Mouse (Mus musculus) neural tube, embryonic 12.5 days (tissue): ENCODE results near the gene Rbm42. TPM values are rescaled to one million over a fixed set of nuclear protein-coding genes. Genes with fewer than 3 reads are reported as not detected.
A peak's percentile ranks its signal among the peaks of the same experiment; 100 is the strongest.

Experiments used
- ATAC-seq: fragments of 200-750 bp; cut with Nextera tagmentation; 2 replicates; pipeline ENCODE4 v1.8.0; 2017; ENCODE audit warnings: low read depth, mild to moderate bottlenecking, moderate TSS enrichment, moderate library complexity; ENCODE audit not compliant: low FRiP score
- H3K27ac ChIP-seq: fragments of 300-500 bp; sonication (generic); 2 replicates; pipeline ENCODE4 v1.5.1; 2016
- H3K27me3 ChIP-seq: fragments of 300-500 bp; sonication (generic); replicated peaks from 2 replicates; pipeline ENCODE4 v1.6.1; 2016; ENCODE audit warnings: mild to moderate bottlenecking
- H3K36me3 ChIP-seq: fragments of 300-500 bp; sonication (generic); 2 replicates; pipeline ENCODE4 v1.6.1; 2016; ENCODE audit warnings: mild to moderate bottlenecking
- H3K4me1 ChIP-seq: fragments of 300-500 bp; sonication (generic); 2 replicates; pipeline ENCODE4 v1.6.1; 2016
- H3K4me2 ChIP-seq: fragments of 300-500 bp; sonication (generic); replicated peaks from 2 replicates; pipeline ENCODE4 v1.6.1; 2016; ENCODE audit warnings: mild to moderate bottlenecking
- H3K4me3 ChIP-seq: fragments of 300-500 bp; sonication (generic); 2 replicates; pipeline ENCODE4 v1.5.1; 2016
- H3K9ac ChIP-seq: fragments of 300-500 bp; sonication (generic); 2 replicates; pipeline ENCODE4 v1.6.1; 2016; ENCODE audit warnings: mild to moderate bottlenecking
- H3K9me3 ChIP-seq: fragments of 300-500 bp; sonication (generic); 2 replicates; pipeline ENCODE4 v1.6.1; 2016; ENCODE audit warnings: mild to moderate bottlenecking
- WGBS: fragments of 180-500 bp; shearing (Covaris S2); methylation state at CpG from one replicate; pipeline ENCODE4 v1.1.7; 2016; 5-methylcytosine and 5-hydroxymethylcytosine counted together
- polyA plus RNA-seq: library from polyadenylated mRNA; unstranded; fragments of >200 nt; fragmentation: Nextera tagmentation; extraction: Ambion mirVana; gene quantifications from 2 replicates; pipeline ENCODE4 v1.2.1, GENCODE M21; 2016

The Rbm42 gene
- polyA plus RNA-seq, 1 experiment from 2014 or later, result 167 TPM

DNA sequence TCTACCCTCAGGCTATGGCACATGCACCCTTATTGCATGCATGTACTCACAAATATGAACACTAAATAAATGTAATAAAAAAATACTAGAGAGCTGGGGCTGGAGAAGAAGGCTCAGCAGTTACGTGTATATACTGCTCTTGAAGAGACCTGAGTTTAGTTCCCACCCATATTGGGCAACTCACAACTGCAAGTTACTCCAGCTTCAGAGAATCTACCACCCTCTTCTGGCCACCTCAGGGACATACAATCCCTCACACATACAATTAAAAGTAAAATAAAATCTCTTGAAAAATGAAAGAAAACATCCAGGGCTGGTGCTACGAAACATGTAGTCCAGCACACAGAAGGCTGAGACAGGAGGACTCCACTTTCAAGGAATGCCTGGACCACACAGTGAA, 35.7 kb downstream of the Rbm42 start:
- Histone ChIP-seq H3K9ac (no peak overlapping the region), H3K4me2 (no peak overlapping the region), H3K4me3 (no peak overlapping the region), H3K4me1 (peaks cover 6% of the 10 kb centered on the region; the same call in 1 of the 2 replicates), H3K36me3 (peaks cover 44% of the 10 kb centered on the region), H3K9me3 (no peaks in the 10 kb centered on the region), H3K27me3 (no peaks in the 10 kb centered on the region), H3K27ac (no peak overlapping the region)
- WGBS, result 81% methylated on average over 2 of the region's 2 CpGs
- no peak for ATAC-seq

DNA sequence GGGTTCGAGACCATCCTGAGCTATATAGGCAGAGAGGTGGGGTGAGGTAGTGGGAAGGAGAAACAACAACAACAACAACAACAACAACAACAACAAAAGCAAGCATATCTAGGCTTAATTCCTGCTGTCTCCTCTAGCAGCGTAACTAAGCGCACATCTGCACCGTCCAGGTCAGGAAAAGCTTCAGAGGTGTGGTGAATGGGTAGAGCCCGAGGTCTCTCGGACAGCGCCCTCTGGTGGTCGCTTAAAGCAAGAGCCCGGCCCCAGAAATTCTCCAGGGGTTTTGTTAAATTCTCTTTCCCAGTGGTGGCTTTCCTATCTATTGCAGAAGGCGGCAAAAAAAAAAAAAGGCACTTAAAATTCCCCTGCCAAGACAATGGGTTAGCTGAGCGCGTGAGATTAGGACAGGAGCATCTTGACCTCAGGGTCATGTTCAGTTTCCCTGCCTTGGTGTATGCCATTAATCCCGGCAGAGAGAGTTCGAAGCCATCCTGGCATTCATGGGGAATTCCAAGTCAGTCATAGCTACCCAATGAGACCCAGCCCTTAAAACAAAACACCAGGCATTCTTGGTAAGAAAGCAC, 36.5 kb downstream of the Rbm42 start:
- WGBS, result 26% methylated on average over 14 of the region's 14 CpGs
- H3K36me3 ChIP-seq, result peaks cover 35% of the 10 kb centered on the region
- no peak for ATAC-seq

DNA sequence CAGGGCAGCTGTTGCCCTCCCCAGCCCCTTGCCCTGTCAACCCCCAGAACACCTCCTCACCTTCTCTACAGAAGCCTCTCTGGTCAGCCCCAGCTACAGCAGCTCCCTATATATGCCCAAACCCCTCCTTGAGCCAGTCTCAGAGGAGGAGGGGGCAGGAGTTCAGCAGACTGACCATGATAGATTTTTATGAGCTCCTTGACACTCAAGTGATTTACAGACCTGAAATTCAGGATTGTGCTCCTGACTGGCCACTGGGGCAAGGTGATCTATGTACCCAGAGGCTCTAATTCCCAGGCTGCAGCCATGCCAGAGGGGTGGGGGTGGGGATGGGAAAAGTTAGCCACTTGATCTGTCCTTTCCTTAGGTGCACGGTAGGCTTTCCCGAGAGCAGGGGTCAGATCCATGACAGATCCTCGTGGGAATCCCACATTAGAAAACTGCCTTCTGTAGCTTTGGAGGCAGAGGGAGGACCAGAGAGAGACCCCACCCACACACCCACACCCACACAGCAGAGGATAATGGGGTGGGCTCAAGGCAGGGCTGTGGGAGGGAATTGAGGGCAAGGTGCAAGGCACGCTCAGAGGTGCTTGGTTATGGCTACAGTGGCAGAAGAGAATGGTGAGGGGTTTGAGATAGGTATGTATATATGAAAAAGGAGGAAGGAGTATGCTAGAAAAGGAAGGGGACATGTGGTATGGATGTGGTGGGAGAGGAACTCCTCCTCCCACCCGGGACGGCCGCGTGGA, 37.3 kb downstream of the Rbm42 start, which contains the start of gene Upk1a:
TSS of gene Upk1a (minus strand) at position 194 of the 749 bp plus-strand sequence.
- Histone ChIP-seq H3K27ac (no peak within 1 kb of the TSS), H3K4me3 (no peak within 1 kb of the TSS), H3K4me2 (no peak within 1 kb of the TSS), H3K36me3 (peaks cover 29% of the 10 kb centered on the region), H3K9me3 (no peaks in the 10 kb centered on the region), H3K27me3 (no peaks in the 10 kb centered on the region), H3K4me1 (peaks cover 6% of the 10 kb centered on the region; the same call in 1 of the 2 replicates), H3K9ac (no peak within 1 kb of the TSS)
- ATAC-seq, result no peak
- 67% methylated on average over 8 of the region's 8 CpGs for WGBS

More for the DNA sequence above, 36.5 kb downstream of the Rbm42 start:
- peaks cover 6% of the 10 kb centered on the region; the same call in 1 of the 2 replicates for H3K4me1 ChIP-seq
- H3K9me3 ChIP-seq, result no peaks in the 10 kb centered on the region
- no peaks in the 10 kb centered on the region for H3K27me3 ChIP-seq
- no peak overlapping the region for H3K4me2 ChIP-seq
- no peak overlapping the region for H3K9ac ChIP-seq
- H3K4me3 ChIP-seq, result no peak overlapping the region
- no peak overlapping the region for H3K27ac ChIP-seq

DNA sequence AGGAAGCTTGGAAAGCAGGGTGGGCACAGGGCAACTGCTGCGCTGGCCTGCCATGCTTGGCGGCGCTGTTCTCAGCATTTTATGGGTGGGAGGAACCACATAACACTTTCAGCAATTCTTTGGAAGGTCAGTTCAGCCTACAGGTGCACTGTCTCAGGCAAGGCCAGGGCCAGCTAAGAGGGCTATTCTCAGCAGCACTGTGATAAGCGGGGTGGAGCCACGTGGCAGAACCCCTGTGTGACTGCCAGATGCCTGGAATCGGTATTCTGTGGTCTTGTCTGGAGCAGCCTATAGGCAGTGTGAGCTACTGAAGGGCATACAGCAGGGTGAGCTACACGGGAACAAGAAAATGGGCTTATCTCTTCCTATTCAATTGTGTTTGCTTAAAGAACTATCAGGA, 40.1 kb downstream of the Rbm42 start:
- H3K27ac ChIP-seq, result no peak overlapping the region
- no peaks in the 10 kb centered on the region for H3K9me3 ChIP-seq
- no peak overlapping the region for H3K4me3 ChIP-seq
- 63% methylated on average over 7 of the region's 7 CpGs for WGBS
- H3K36me3 ChIP-seq, result peaks cover 2% of the 10 kb centered on the region; the same call in 1 of the 2 replicates
- ATAC-seq, result no peak
- H3K27me3 ChIP-seq, result no peaks in the 10 kb centered on the region
- no peak overlapping the region for H3K9ac ChIP-seq
- no peak overlapping the region for H3K4me2 ChIP-seq
- H3K4me1 ChIP-seq, result peaks cover 6% of the 10 kb centered on the region; the same call in 1 of the 2 replicates

DNA sequence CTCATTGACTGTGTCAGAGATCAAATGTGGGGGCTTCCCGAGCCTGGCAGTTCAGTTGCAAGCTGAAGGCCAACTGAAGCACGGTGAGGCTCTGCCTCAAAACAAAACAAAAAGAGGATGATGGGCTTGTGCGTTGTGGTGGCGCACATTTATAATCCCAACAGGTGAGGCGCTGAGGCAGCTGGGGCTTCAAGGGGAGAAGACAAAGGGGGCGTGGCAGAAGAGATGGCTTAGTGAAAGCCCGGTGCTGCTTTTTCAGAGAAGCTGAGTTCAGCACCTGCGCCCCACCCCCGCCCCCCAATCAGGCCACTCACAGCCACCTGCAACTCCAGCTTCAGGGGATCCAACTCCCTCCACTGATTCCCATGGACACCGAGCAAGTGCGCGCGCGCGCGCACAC, 41.6 kb downstream of the Rbm42 start:
- Histone ChIP-seq H3K36me3 (no peaks in the 10 kb centered on the region), H3K4me1 (peaks cover 6% of the 10 kb centered on the region; the same call in 1 of the 2 replicates), H3K4me3 (no peak overlapping the region), H3K4me2 (no peak overlapping the region), H3K9ac (no peak overlapping the region), H3K27ac (no peak overlapping the region), H3K9me3 (no peaks in the 10 kb centered on the region), H3K27me3 (no peaks in the 10 kb centered on the region)
- 61% methylated on average over 14 of the region's 16 CpGs for WGBS
- no peak for ATAC-seq

DNA sequence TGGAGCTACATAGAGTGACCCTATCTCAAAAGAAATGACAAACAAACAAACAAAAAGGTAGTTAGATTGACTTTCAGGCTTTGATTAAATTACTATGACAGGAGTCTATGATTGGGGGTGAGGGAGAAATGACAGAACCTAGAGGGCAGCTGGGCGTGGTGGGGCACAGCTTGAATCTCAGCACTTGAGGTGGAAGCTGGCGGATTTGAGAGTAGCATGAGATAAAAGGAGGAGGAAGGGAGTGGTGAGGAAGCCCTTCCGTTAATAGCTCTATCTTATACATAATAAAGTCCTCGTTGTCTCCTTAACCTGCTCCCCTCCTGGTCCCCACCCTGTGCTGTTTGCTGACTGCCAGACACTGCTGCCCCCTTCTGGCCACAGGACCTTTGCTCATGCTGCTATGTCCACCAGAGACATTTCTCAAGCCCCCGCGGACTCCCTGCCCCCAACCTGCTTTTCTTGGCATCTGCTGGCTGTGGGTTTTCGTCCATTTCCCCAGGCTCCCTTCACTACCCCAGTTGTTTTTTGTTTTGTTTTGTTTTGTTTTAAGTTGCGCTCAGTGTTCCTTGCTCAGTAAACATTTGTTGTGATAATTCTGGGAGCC, 42.3 kb downstream of the Rbm42 start:
- Histone ChIP-seq H3K27me3 (no peaks in the 10 kb centered on the region), H3K9me3 (no peaks in the 10 kb centered on the region), H3K36me3 (no peaks in the 10 kb centered on the region), H3K4me3 (no peak overlapping the region), H3K27ac (no peak overlapping the region), H3K4me2 (no peak overlapping the region), H3K4me1 (peaks cover 5% of the 10 kb centered on the region; the same call in 1 of the 2 replicates), H3K9ac (no peak overlapping the region)
- no peak for ATAC-seq
- 35% methylated on average over 8 of the region's 8 CpGs for WGBS

DNA sequence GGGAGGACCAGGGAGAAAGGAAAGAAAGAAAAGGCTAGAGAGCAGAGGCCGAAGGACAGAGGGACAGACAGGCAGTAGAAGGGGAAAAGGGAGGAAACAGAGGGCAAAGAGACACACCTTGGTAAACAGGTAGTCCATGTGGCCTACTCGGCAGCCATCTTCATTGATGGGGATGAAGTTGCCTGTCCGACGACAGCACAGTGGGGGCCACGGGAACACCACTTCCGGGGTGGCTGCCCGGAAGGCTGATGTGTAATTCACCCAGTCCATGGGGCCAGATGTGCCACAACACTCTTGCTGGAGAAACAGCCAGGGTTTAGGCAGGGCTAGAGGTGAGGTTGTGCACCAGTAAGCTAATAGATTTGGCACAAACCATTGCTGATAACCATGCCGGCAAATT, 45.2 kb downstream of the Rbm42 start:
- Histone ChIP-seq H3K9me3 (no peaks in the 10 kb centered on the region), H3K9ac (no peak overlapping the region), H3K4me3 (no peak overlapping the region), H3K27me3 (no peaks in the 10 kb centered on the region), H3K4me2 (no peak overlapping the region), H3K36me3 (no peaks in the 10 kb centered on the region), H3K4me1 (peaks cover 6% of the 10 kb centered on the region; the same call in 1 of the 2 replicates), H3K27ac (no peak overlapping the region)
- ATAC-seq, result no peak
- WGBS, result 86% methylated on average over 8 of the region's 8 CpGs

DNA sequence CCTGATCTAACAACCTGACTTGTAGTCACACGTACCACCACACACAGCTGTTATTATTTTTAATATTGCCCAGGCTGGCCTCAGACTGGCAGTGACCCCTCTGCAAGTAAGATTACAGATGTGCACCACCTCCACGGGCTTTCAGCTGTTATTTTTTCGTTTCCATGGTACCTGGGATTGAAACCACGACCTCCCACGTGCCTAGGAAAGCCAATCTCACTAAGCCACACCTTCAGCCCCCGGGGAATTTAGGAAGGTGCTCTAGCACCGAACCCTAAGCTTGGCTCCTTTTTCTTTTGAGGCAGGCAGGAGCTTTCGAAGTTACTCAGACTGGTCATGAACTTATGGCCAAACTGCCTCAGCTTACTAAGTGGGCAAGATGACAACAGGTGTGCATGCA, 45.7 kb downstream of the Rbm42 start:
- Histone ChIP-seq H3K27me3 (no peaks in the 10 kb centered on the region), H3K36me3 (no peaks in the 10 kb centered on the region), H3K4me2 (no peak overlapping the region), H3K4me3 (no peak overlapping the region), H3K27ac (no peak overlapping the region), H3K9me3 (no peaks in the 10 kb centered on the region), H3K9ac (no peak overlapping the region), H3K4me1 (peaks cover 6% of the 10 kb centered on the region; the same call in 1 of the 2 replicates)
- no peak for ATAC-seq
- WGBS, result 72% methylated on average over 8 of the region's 8 CpGs

DNA sequence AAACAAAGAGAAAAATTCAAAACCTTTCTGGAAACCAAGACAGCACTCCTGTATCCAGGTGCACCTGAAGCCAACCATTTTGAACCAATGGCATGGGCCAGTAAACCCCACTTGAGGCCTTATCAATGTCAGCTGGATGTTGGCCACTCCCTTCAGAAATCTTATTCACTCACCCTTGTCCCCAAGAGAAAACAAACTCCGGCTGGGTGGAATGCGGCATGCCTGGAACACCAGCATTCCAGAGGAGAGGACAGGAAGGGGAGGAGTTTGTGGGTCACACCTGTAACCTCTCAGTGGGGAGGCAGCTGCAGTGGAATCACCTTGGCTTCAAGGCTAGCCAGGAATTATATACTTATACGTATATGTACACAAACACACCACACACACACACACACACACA, 47.5 kb downstream of the Rbm42 start:
- Histone ChIP-seq H3K4me3 (no peak overlapping the region), H3K9ac (no peak overlapping the region), H3K36me3 (no peaks in the 10 kb centered on the region), H3K27me3 (no peaks in the 10 kb centered on the region), H3K9me3 (no peaks in the 10 kb centered on the region), H3K27ac (no peak overlapping the region), H3K4me1 (peaks cover 6% of the 10 kb centered on the region; the same call in 1 of the 2 replicates), H3K4me2 (no peak overlapping the region)
- WGBS, result 72% methylated on average over 3 of the region's 3 CpGs
- ATAC-seq, result no peak

DNA sequence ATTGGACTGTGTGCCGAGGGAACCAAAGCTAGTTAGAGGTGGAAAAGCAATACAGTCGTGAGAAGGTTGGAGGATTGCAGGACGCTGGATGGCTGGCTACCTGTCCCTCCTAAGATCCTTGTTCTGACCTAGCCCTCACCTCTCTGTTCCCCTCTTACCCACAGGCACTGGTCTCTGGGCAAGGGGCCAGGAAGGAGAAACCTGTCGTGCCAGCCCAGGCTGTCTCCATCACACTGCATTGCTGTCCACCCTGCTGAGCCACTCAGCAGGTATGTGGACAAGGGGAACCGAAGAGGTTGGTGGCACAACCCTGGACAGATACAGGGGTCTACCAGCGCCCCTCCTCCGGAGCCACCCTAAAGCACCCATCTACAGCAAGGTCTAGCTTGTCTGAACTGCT, 49.5 kb downstream of the Rbm42 start:
- H3K4me2 ChIP-seq, result peak overlapping the region; percentile 45; the same call in 1 of the 2 replicates
- no peak overlapping the region for H3K9ac ChIP-seq
- peak; percentile 10; the same call in 1 of the 2 replicates for ATAC-seq
- H3K4me1 ChIP-seq, result peaks cover 6% of the 10 kb centered on the region; the same call in 1 of the 2 replicates
- H3K27me3 ChIP-seq, result no peaks in the 10 kb centered on the region
- 77% methylated on average over 7 of the region's 7 CpGs for WGBS
- H3K36me3 ChIP-seq, result no peaks in the 10 kb centered on the region
- H3K9me3 ChIP-seq, result no peaks in the 10 kb centered on the region
- no peak overlapping the region for H3K27ac ChIP-seq
- no peak overlapping the region for H3K4me3 ChIP-seq

DNA sequence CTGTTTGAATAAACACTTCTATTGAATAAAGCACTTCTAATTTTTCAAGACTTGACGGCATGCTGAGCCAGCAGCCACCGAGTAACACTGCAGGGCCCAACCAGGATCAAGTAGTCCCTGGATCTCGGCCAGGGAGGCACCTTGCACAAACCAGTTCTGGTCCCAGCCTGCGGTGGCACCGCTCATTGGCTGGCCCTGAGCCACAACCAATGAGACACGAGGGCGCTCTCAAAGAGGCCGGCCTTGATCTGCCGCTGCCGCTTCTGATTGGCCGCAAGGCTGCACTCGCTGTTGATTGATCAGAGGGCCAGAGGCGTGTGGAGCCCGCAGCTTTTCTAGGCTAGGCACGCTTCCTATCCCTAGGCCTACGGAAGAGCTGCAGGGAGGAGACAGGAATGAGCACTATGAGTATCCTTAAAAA, 50.2 kb downstream of the Rbm42 start:
- Histone ChIP-seq H3K27ac (no peak overlapping the region), H3K9ac (no peak overlapping the region), H3K4me3 (0 out of 2 replicates have a peak overlapping the region, but pooled peaks have one; percentile 2), H3K9me3 (no peaks in the 10 kb centered on the region), H3K4me1 (peaks cover 6% of the 10 kb centered on the region; the same call in 1 of the 2 replicates), H3K27me3 (no peaks in the 10 kb centered on the region), H3K4me2 (peak overlapping the region; percentile 45), H3K36me3 (no peaks in the 10 kb centered on the region)
- ATAC-seq, result peak; percentile 98
- whole genome bisulfite sequencing, result under 1% methylated on average over 16 of the region's 16 CpGs

DNA sequence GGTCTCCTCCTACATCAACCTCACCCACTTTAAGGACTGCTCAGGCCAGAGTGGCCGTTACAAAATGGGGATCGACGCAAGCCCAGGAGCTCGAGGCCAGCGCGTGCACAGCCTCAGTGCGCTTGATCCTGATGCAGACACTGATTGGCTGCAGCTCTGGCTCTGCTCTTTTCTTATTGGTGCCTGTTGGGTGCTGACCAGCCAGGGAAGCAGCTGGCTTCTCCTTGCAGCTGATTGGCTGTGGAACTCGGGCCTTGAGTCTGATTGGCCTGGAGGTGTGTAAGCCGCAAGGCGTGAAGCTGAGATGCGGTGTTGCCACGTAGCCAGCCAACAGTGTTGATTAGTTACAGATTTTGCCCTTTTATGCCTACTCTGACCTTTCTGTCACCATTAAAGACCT, 51.3 kb downstream of the Rbm42 start, which contains the start of gene Zbtb32:
TSS of gene Zbtb32 (minus strand) at position 124 of the 400 bp plus-strand sequence.
- no peaks in the 10 kb centered on the region for H3K9me3 ChIP-seq
- 96% methylated on average over 12 of the region's 12 CpGs for WGBS
- H3K4me3 ChIP-seq, result 0 out of 2 replicates have a peak within 1 kb of the TSS, but pooled peaks have one; percentile 2
- no peak within 1 kb of the TSS for H3K27ac ChIP-seq
- peak within 1 kb of the TSS; percentile 45 for H3K4me2 ChIP-seq
- ATAC-seq, result no peak
- no peak within 1 kb of the TSS for H3K9ac ChIP-seq
- no peaks in the 10 kb centered on the region for H3K36me3 ChIP-seq
- no peaks in the 10 kb centered on the region for H3K27me3 ChIP-seq
- peaks cover 6% of the 10 kb centered on the region; the same call in 1 of the 2 replicates for H3K4me1 ChIP-seq
